Mouse (Mus musculus) megakaryocyte-erythroid progenitor cell, adult 5 weeks (primary cell): ENCODE results near the gene Rap2c. TPM values are rescaled to one million over a fixed set of nuclear protein-coding genes. Genes with fewer than 3 reads are reported as not detected.

Experiments used
- polyA plus RNA-seq: library from polyadenylated mRNA; stranded (reverse); fragments of >175 nt; gene quantifications from 2 replicates; pipeline ENCODE4 v1.2.3, GENCODE M21; 2012

Gene Rap2c
- polyA plus RNA-seq: 1.1 and 1.3 TPM in 2 replicates

DNA sequence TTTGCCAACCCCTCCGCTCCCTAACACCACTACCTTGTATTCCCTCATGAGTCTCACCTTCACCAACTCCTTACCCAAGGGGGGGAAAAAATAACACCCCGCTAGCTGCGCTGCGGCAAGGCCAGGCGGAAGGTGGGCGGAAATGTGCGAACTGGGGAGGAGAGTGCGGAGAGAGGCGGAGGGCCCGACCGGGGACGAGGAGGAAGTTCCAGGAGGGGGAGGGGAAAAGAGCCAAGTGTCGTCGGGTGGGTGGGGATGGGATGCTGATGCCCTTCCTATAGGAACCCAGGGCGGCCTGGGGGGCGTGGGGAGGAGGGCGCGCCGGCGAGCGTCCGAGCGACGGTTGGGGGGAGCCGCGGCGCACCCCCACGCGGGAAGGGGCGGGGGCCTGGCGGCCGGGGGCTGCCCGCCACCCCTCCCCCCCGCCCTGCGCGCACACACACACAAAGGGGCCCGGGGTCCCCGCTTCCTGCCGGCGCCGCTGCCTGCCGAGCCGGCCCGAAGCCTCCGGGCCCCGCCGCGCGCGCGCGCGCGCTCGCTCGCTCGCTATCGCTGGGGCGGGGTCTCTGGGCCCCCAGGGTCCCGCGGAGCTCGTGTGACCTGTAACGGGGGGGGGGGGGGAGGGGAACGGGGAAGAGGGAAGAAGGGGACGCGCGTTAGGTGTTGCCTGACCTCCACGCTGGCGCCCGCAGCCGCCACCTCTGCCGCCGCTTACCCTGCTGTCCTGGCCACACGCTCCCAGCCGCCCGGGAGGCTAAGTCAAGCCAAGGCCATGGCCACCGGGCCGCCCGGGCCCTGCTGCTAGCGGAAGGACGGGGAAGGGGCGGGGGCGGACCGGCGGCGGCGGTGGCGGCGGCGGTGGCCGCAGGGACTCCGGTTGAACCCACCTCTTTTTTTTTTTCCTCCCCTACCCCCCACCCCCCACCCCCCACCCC lies at the start of gene Rap2c:
Gene Rap2c (minus strand): TSS at position 168 of the 935 bp plus-strand sequence.

Other genes starting within 250 kb of the Rap2c start
- gene Stk26, start 177.0 kb downstream of the Rap2c start, polyA plus RNA-seq: 29.9 and 32.0 TPM in 2 replicates
- not detected in 2 replicates for gene Frmd7, start 75.3 kb downstream of the Rap2c start, polyA plus RNA-seq
- gene Mbnl3, start 188.5 kb upstream of the Rap2c start, polyA plus RNA-seq: 2.2 and 2.5 TPM in 2 replicates